Mouse (Mus musculus): ENCODE data around the gene Fuz. TPM values are rescaled to one million over a fixed set of nuclear protein-coding genes. Genes with fewer than 3 reads are reported as not detected.

Gene Fuz
- polyA plus RNA-seq, 1 experiment from 2014 or later, result 26.4 TPM

DNA sequence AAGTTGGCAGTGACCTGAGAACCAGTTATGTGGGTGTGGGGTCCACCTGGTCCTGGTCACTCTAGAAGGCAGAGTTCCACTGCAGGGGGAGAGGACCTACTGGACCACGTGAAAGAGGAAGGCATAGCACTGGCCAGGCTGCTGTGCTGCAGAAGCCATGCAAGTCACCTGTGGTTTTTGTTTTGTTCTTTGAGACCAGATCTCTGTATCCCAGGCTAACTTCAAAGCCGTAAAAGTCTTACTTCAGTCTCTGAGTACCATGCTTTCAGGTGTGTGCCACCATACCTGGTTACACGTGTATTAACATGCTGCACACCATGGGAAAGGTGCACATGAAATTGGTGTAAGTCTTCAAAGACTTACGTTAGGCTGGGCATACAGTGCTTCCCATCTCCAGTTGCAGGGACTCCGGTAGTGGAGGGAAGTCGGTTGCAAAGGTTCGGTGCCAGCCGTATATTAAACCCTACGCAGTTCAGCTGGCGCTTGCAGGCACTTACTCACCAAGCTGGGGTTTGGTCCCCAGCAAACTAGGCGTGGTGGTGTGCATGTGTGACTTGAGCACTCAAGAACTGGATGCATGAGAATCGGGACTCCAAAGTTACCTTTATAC lies 44.1 kb upstream of the Fuz start:
- H3K9ac ChIP-seq (replicated peaks; ENCODE audit: low read depth, low read length), result no peak overlapping the region
- no peak overlapping the region for H3K4me3 ChIP-seq (ENCODE audit: low read depth, low read length)

DNA sequence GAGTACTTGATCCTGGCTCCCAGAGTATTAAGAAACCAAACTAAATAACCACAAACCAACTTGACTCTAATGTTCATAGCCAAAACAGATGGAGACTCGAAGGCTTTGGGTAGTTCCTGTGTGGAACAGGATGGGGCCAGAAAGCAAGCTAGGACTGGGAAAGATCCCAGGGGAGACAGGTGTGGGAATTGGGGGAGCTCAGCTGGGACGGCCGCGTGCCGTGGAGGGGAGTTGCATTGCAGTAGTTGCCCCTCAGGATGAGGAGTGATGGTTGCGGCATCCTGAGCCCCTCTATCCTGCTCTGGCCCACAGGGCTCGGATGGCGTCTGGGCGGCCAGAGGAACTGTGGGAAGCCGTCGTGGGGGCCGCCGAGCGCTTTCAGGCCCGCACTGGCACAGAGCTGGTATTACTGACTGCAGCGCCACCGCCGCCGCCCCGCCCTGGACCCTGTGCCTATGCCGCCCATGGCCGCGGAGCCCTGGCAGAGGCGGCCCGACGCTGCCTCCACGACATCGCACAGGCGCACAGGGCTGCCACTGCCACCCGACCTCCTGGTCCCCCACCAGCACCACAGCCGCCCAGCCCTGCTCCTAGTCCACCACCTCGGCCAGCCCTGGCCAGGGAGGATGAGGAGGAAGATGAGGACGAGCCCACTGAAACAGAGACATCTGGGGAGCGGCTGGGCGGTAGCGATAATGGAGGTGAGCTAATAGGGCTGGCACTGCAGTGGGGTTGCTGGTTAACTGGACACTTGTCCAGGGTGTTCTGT lies 43.4 kb upstream of the Fuz start:
- no peak overlapping the region for H3K27ac ChIP-seq (ENCODE audit: low read length)
- no peaks in the 10 kb centered on the region for H3K9me3 ChIP-seq (ENCODE audit: control insufficient read depth, low read depth, low read length)
- no peaks in the 10 kb centered on the region for H3K27me3 ChIP-seq (ENCODE audit: control insufficient read depth, insufficient read depth, low read length)
- peaks cover 10% of the 10 kb centered on the region for H3K36me3 ChIP-seq (ENCODE audit: control insufficient read depth, insufficient read depth, low read length)
- no peak overlapping the region for H3K4me2 ChIP-seq (replicated peaks; ENCODE audit: low read depth, low read length)
- H3K4me3 ChIP-seq (ENCODE audit: low read depth, low read length), result no peak overlapping the region
- H3K4me1 ChIP-seq (ENCODE audit: control insufficient read depth, insufficient read depth, low read length), result peaks cover 42% of the 10 kb centered on the region
- H3K9ac ChIP-seq (replicated peaks; ENCODE audit: low read depth, low read length), result no peak overlapping the region
- WGBS, result 90% methylated on average over 36 of the region's 36 CpGs
- no peak for ATAC-seq (ENCODE audit: insufficient number of reproducible peaks, insufficient read depth, low FRiP score, low read depth)

More for the DNA sequence above, 44.1 kb upstream of the Fuz start:
- H3K27me3 ChIP-seq (ENCODE audit: control insufficient read depth, insufficient read depth, low read length), result no peaks in the 10 kb centered on the region
- WGBS, result 90% methylated on average over 12 of the region's 12 CpGs
- H3K27ac ChIP-seq (ENCODE audit: low read length), result no peak overlapping the region
- peaks cover 13% of the 10 kb centered on the region for H3K36me3 ChIP-seq (ENCODE audit: control insufficient read depth, insufficient read depth, low read length)
- ATAC-seq (ENCODE audit: insufficient number of reproducible peaks, insufficient read depth, low FRiP score, low read depth), result no peak
- no peaks in the 10 kb centered on the region for H3K9me3 ChIP-seq (ENCODE audit: control insufficient read depth, low read depth, low read length)
- H3K4me2 ChIP-seq (replicated peaks; ENCODE audit: low read depth, low read length), result no peak overlapping the region
- peaks cover 43% of the 10 kb centered on the region for H3K4me1 ChIP-seq (ENCODE audit: control insufficient read depth, insufficient read depth, low read length)

GRCm38 (mm10) chr7:44853065-44853464 lies 42.8 kb upstream of the Fuz start:
- Histone ChIP-seq H3K9me3 (ENCODE audit: control insufficient read depth, low read depth, low read length) (no peaks in the 10 kb centered on the region), H3K9ac (replicated peaks; ENCODE audit: low read depth, low read length) (no peak overlapping the region), H3K4me3 (ENCODE audit: low read depth, low read length) (no peak overlapping the region), H3K4me2 (replicated peaks; ENCODE audit: low read depth, low read length) (no peak overlapping the region), H3K4me1 (ENCODE audit: control insufficient read depth, insufficient read depth, low read length) (peaks cover 41% of the 10 kb centered on the region), H3K36me3 (ENCODE audit: control insufficient read depth, insufficient read depth, low read length) (peaks cover 10% of the 10 kb centered on the region), H3K27ac (ENCODE audit: low read length) (no peak overlapping the region), H3K27me3 (ENCODE audit: control insufficient read depth, insufficient read depth, low read length) (no peaks in the 10 kb centered on the region)
- WGBS, result 87% methylated on average over 2 of the region's 2 CpGs
- ATAC-seq (ENCODE audit: insufficient number of reproducible peaks, insufficient read depth, low FRiP score, low read depth), result no peak

GRCm38 (mm10) chr7:44853596-44854355 lies 42.1 kb upstream of the Fuz start:
- Histone ChIP-seq H3K9ac (replicated peaks; ENCODE audit: low read depth, low read length) (peak overlapping the region; percentile 45), H3K36me3 (ENCODE audit: control insufficient read depth, insufficient read depth, low read length) (peaks cover 10% of the 10 kb centered on the region), H3K4me2 (replicated peaks; ENCODE audit: low read depth, low read length) (peak overlapping the region; percentile 95), H3K9me3 (ENCODE audit: control insufficient read depth, low read depth, low read length) (no peaks in the 10 kb centered on the region), H3K4me1 (ENCODE audit: control insufficient read depth, insufficient read depth, low read length) (peaks cover 44% of the 10 kb centered on the region), H3K27ac (ENCODE audit: low read length) (peak overlapping the region; percentile 95), H3K27me3 (ENCODE audit: control insufficient read depth, insufficient read depth, low read length) (no peaks in the 10 kb centered on the region), H3K4me3 (ENCODE audit: low read depth, low read length) (peak overlapping the region; percentile 43)
- 23% methylated on average over 26 of the region's 26 CpGs for WGBS
- ATAC-seq (ENCODE audit: insufficient number of reproducible peaks, insufficient read depth, low FRiP score, low read depth), result no peak

DNA sequence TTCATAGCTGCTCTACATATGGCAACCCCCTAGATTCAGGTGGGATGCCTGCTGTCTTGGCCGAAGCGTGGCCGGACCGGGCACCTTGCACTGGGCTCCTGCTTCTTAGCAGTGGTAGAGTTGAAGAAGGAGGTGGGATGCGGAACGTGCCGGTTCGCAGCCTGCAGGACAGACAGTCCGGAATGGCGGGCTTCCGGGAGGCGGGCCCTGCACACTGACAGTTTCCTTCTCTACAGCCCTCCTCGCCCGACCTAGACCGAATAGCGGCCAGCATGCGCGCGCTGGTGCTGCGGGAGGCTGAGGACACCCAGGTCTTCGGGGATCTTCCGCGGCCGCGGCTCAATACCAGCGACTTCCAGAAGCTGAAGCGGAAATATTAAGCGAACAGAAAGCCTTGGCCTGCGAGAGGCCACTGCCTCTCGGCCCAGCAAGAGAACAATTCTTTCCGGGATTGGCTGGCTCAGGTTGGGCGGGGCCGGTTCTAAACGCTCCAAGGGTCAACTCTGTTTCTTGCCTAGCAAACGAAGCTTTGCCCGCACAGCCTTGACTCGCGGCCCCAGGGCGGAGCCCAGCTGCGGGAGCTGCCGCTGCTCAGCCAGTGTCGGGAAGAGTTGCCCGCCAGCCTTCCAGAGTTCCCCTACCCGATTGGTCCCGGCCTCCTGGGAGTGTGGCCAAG lies 41.4 kb upstream of the Fuz start:
- peak overlapping the region; percentile 95 for H3K4me2 ChIP-seq (replicated peaks; ENCODE audit: low read depth, low read length)
- ATAC-seq (ENCODE audit: insufficient number of reproducible peaks, insufficient read depth, low FRiP score, low read depth), result peak; percentile 68

DNA sequence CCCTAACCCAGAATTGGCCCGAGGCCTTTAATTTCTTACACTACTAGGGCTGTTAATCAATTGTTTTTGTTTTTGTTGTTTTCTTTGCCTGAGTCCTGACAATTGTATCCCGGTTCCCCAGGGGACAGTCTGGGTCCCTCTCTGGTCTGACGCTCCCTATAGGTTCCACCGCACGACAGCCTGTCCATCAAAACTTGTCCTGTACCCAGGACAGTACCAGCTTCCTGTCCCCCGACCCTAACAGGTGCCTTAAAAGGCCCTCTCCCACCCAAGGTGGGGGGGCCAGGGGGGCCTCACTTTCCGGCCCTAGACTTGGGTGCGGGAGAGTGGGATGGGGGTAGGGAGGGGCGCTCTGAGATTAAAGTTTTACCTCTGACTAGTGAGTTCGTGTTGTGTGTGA lies 40.8 kb upstream of the Fuz start:
- ATAC-seq (ENCODE audit: insufficient number of reproducible peaks, insufficient read depth, low FRiP score, low read depth), result no peak
- H3K36me3 ChIP-seq (ENCODE audit: control insufficient read depth, insufficient read depth, low read length), result peaks cover 16% of the 10 kb centered on the region

More for the DNA sequence above, 41.4 kb upstream of the Fuz start:
- no peaks in the 10 kb centered on the region for H3K9me3 ChIP-seq (ENCODE audit: control insufficient read depth, low read depth, low read length)
- no peaks in the 10 kb centered on the region for H3K27me3 ChIP-seq (ENCODE audit: control insufficient read depth, insufficient read depth, low read length)
- H3K9ac ChIP-seq (replicated peaks; ENCODE audit: low read depth, low read length), result peak overlapping the region; percentile 45
- H3K27ac ChIP-seq (ENCODE audit: low read length), result peak overlapping the region; percentile 95
- peaks cover 11% of the 10 kb centered on the region for H3K36me3 ChIP-seq (ENCODE audit: control insufficient read depth, insufficient read depth, low read length)
- WGBS, result 2% methylated on average over 45 of the region's 45 CpGs
- H3K4me3 ChIP-seq (ENCODE audit: low read depth, low read length), result peak overlapping the region; percentile 43
- peaks cover 44% of the 10 kb centered on the region for H3K4me1 ChIP-seq (ENCODE audit: control insufficient read depth, insufficient read depth, low read length)

DNA sequence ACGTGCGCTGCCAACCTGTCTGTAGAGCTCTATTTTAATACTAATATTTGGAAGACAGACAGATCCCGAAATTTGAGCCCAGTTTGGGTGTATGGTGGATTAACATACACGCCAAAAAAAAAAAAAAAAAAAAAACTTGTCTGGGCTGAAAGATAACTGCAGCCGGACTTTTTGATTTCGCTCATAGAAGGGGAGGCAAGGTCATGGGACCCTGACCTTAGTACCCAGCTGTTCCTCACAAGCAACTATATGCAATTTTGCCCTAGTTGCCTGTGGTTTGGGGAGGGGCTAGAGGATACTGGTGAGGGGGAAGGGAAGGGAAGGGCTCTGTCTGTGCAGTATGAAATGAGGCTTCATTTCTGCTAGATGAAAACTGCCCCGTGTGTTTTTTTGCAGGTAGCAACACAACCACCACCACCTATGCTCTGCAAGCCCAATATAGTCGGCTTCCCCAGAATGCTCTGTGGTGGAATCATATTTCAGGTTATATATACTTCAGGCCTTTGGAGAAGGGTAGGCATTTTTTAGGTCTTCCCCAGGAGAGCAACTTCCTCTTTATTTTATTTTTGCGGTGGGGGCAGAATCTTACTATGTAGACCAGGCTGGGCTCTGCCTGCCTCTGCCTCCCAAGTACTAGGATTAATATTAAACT lies 39.5 kb upstream of the Fuz start:
- no peaks in the 10 kb centered on the region for H3K27me3 ChIP-seq (ENCODE audit: control insufficient read depth, insufficient read depth, low read length)
- H3K4me3 ChIP-seq (ENCODE audit: low read depth, low read length), result peak overlapping the region; percentile 72
- no peaks in the 10 kb centered on the region for H3K9me3 ChIP-seq (ENCODE audit: control insufficient read depth, low read depth, low read length)
- H3K4me2 ChIP-seq (replicated peaks; ENCODE audit: low read depth, low read length), result peak overlapping the region; percentile 96
- H3K4me1 ChIP-seq (ENCODE audit: control insufficient read depth, insufficient read depth, low read length), result peaks cover 41% of the 10 kb centered on the region
- H3K9ac ChIP-seq (replicated peaks; ENCODE audit: low read depth, low read length), result peak overlapping the region; percentile 64; the same call in 1 of the 2 replicates
- peaks cover 18% of the 10 kb centered on the region for H3K36me3 ChIP-seq (ENCODE audit: control insufficient read depth, insufficient read depth, low read length)
- ATAC-seq (ENCODE audit: insufficient number of reproducible peaks, insufficient read depth, low FRiP score, low read depth), result no peak
- WGBS, result 62% methylated on average over 9 of the region's 9 CpGs
- peak overlapping the region; percentile 93; the same call in 1 of the 2 replicates for H3K27ac ChIP-seq (ENCODE audit: low read length)

More for the DNA sequence above, 40.8 kb upstream of the Fuz start:
- Histone ChIP-seq H3K9ac (replicated peaks; ENCODE audit: low read depth, low read length) (peak overlapping the region; percentile 45; the same call in 1 of the 2 replicates), H3K27ac (ENCODE audit: low read length) (peak overlapping the region; percentile 95), H3K9me3 (ENCODE audit: control insufficient read depth, low read depth, low read length) (no peaks in the 10 kb centered on the region), H3K4me3 (ENCODE audit: low read depth, low read length) (peak overlapping the region; percentile 43), H3K4me1 (ENCODE audit: control insufficient read depth, insufficient read depth, low read length) (peaks cover 44% of the 10 kb centered on the region), H3K27me3 (ENCODE audit: control insufficient read depth, insufficient read depth, low read length) (no peaks in the 10 kb centered on the region), H3K4me2 (replicated peaks; ENCODE audit: low read depth, low read length) (peak overlapping the region; percentile 95)
- 45% methylated on average over 10 of the region's 10 CpGs for WGBS

Data from stomach, embryonic 14.5 days (tissue).